Mouse (Mus musculus) limb, embryonic 11.5 days (tissue): ENCODE measurements around the gene Gm4969. TPM values are rescaled to one million over a fixed set of nuclear protein-coding genes. Genes with fewer than 3 reads are reported as not detected.

Experiments used
- ATAC-seq: fragments of 200-750 bp; cut with Nextera tagmentation; 2 replicates; pipeline ENCODE4 v1.8.0; 2017; ENCODE audit warnings: low read depth; ENCODE audit not compliant: insufficient number of reproducible peaks, low FRiP score, low TSS enrichment
- DNase-seq: peaks from one replicate; pipeline ENCODE4 v3.0.0-alpha.2; 2015; ENCODE audit warnings: low spot score
- H3K27ac ChIP-seq: fragments of 300-500 bp; sonication (generic); replicated peaks from 2 replicates; pipeline ENCODE4 v1.5.1; 2014; ENCODE audit warnings: low read depth, mild to moderate bottlenecking, low read length
- H3K27me3 ChIP-seq: fragments of 300-500 bp; sonication (generic); 2 replicates; pipeline ENCODE4 v1.6.1; 2014; ENCODE audit warnings: mild to moderate bottlenecking, low read length, mixed read lengths; ENCODE audit not compliant: control insufficient read depth, insufficient read depth
- H3K36me3 ChIP-seq: fragments of 300-500 bp; sonication (generic); 2 replicates; pipeline ENCODE4 v1.6.1; 2014; ENCODE audit warnings: mild to moderate bottlenecking, low read length, moderate library complexity, mixed read lengths; ENCODE audit not compliant: control insufficient read depth, insufficient read depth
- H3K4me1 ChIP-seq: fragments of 300-500 bp; sonication (generic); 2 replicates; pipeline ENCODE4 v1.6.1; 2014; ENCODE audit warnings: low read length, mixed read lengths; ENCODE audit not compliant: control insufficient read depth, insufficient read depth
- H3K4me2 ChIP-seq: fragments of 300-500 bp; sonication (generic); 2 replicates; pipeline ENCODE4 v1.6.1; 2014; ENCODE audit warnings: low read depth, mild to moderate bottlenecking, moderate library complexity; ENCODE audit not compliant: severe bottlenecking
- H3K4me3 ChIP-seq: fragments of 300-500 bp; sonication (generic); 2 replicates; pipeline ENCODE4 v1.5.1; 2014; ENCODE audit warnings: low read depth, low read length
- H3K9ac ChIP-seq: fragments of 300-500 bp; sonication (generic); 2 replicates; pipeline ENCODE4 v1.6.1; 2014; ENCODE audit warnings: mild to moderate bottlenecking, low read length
- H3K9me3 ChIP-seq: fragments of 300-500 bp; sonication (generic); 2 replicates; pipeline ENCODE4 v1.6.1; 2016; ENCODE audit warnings: low read length; ENCODE audit not compliant: control insufficient read depth
- WGBS: fragments of 180-500 bp; shearing (Covaris S2); extraction: QIAGEN DNeasy Blood & Tissue Kit; methylation state at CpG from one replicate; pipeline ENCODE4 v1.1.7; 2014; 5-methylcytosine and 5-hydroxymethylcytosine counted together
- polyA plus RNA-seq: library from polyadenylated mRNA; unstranded; fragments of >200 nt; fragmentation: Nextera tagmentation; extraction: Ambion mirVana; gene quantifications from 2 replicates; pipeline ENCODE4 v1.2.1, GENCODE M21; 2014

Gm4969 gene
- polyA plus RNA-seq, 1 experiment from 2014 or later = 2.0 TPM

GRCm38 (mm10) chr7:19086760-19087159 lies 31.4 kb downstream of the Gm4969 start:
- H3K4me3 ChIP-seq = no peak overlapping the region
- H3K27ac ChIP-seq = no peak overlapping the region
- no peaks in the 10 kb centered on the region for H3K9me3 ChIP-seq
- ATAC-seq (no peak), DNase-seq (no peak)
- H3K27me3 ChIP-seq = no peaks in the 10 kb centered on the region
- no peak overlapping the region for H3K4me2 ChIP-seq
- H3K9ac ChIP-seq = no peak overlapping the region
- peaks cover 21% of the 10 kb centered on the region for H3K4me1 ChIP-seq
- H3K36me3 ChIP-seq = peaks cover 18% of the 10 kb centered on the region
- WGBS = 59% methylated on average over 18 of the region's 18 CpGs

- WGBS = 6% methylated on average over 14 of the region's 14 CpGs
- H3K9ac ChIP-seq = no peak overlapping the region
- no peak overlapping the region for H3K4me3 ChIP-seq
- no peaks in the 10 kb centered on the region for H3K9me3 ChIP-seq
- no peaks in the 10 kb centered on the region for H3K27me3 ChIP-seq
- ATAC-seq (no peak), DNase-seq (peak; percentile 64)
- peaks cover 21% of the 10 kb centered on the region for H3K4me1 ChIP-seq
- peaks cover 25% of the 10 kb centered on the region for H3K36me3 ChIP-seq
- H3K27ac ChIP-seq = no peak overlapping the region
- H3K4me2 ChIP-seq = no peak overlapping the region; the same call in 1 of the 2 replicates
These were observed 32.1 kb downstream of the Gm4969 start for GRCm38 (mm10) chr7:19086042-19086441.

GRCm38 (mm10) chr7:19085495-19085894 lies 32.7 kb downstream of the Gm4969 start:
- Histone ChIP-seq H3K4me3 (no peak overlapping the region), H3K27ac (no peak overlapping the region), H3K27me3 (no peaks in the 10 kb centered on the region), H3K9ac (no peak overlapping the region), H3K9me3 (no peaks in the 10 kb centered on the region), H3K36me3 (peaks cover 27% of the 10 kb centered on the region), H3K4me1 (peaks cover 21% of the 10 kb centered on the region), H3K4me2 (no peak overlapping the region; the same call in 1 of the 2 replicates)
- DNase-seq = no peak
- WGBS = 4% methylated on average over 6 of the region's 6 CpGs
- no peak for ATAC-seq

- Histone ChIP-seq H3K27ac (no peak overlapping the region), H3K4me1 (peaks cover 21% of the 10 kb centered on the region), H3K4me2 (no peak overlapping the region; the same call in 1 of the 2 replicates), H3K9ac (no peak overlapping the region), H3K9me3 (no peaks in the 10 kb centered on the region), H3K27me3 (no peaks in the 10 kb centered on the region), H3K36me3 (peaks cover 30% of the 10 kb centered on the region), H3K4me3 (no peak overlapping the region)
- ATAC-seq (no peak), DNase-seq (no peak)
- 22% methylated on average over 9 of the region's 9 CpGs for WGBS
These were observed 33.2 kb downstream of the Gm4969 start for GRCm38 (mm10) chr7:19084921-19085473.

GRCm38 (mm10) chr7:19084277-19084771 lies 33.8 kb downstream of the Gm4969 start:
- ATAC-seq (no peak), DNase-seq (no peak)
- Histone ChIP-seq H3K4me3 (no peak overlapping the region), H3K27me3 (no peaks in the 10 kb centered on the region), H3K4me1 (peaks cover 21% of the 10 kb centered on the region), H3K9ac (no peak overlapping the region; the same call in 1 of the 2 replicates), H3K4me2 (0 out of 2 replicates have a peak overlapping the region, but pooled peaks have one; percentile 16), H3K36me3 (peaks cover 35% of the 10 kb centered on the region), H3K9me3 (no peaks in the 10 kb centered on the region), H3K27ac (no peak overlapping the region)
- 73% methylated on average over 6 of the region's 6 CpGs for WGBS

- Histone ChIP-seq H3K36me3 (peaks cover 36% of the 10 kb centered on the region), H3K27ac (no peak within 1 kb of the TSS), H3K4me3 (0 out of 2 replicates have a peak within 1 kb of the TSS, but pooled peaks have one; percentile 5), H3K4me2 (peak within 1 kb of the TSS; percentile 16; the same call in 1 of the 2 replicates), H3K4me1 (peaks cover 21% of the 10 kb centered on the region), H3K27me3 (no peaks in the 10 kb centered on the region), H3K9me3 (no peaks in the 10 kb centered on the region), H3K9ac (no peak within 1 kb of the TSS; the same call in 1 of the 2 replicates)
- ATAC-seq = 0 out of 2 replicates have a peak, but pooled peaks have one; percentile 23
- DNase-seq = no peak
- WGBS = 41% methylated on average over 10 of the region's 10 CpGs
These were observed 34.5 kb downstream of the Gm4969 start, which contains the start of gene Dmpk for GRCm38 (mm10) chr7:19083701-19084100. Dmpk (plus strand) TSS chr7:19083849.

GRCm38 (mm10) chr7:19083096-19083495 lies 35.1 kb downstream of the Gm4969 start:
- H3K27me3 ChIP-seq = no peaks in the 10 kb centered on the region
- H3K4me3 ChIP-seq = no peak overlapping the region
- no peak overlapping the region for H3K4me2 ChIP-seq
- no peak overlapping the region for H3K27ac ChIP-seq
- no peak for ATAC-seq
- H3K4me1 ChIP-seq = peaks cover 21% of the 10 kb centered on the region
- H3K9me3 ChIP-seq = no peaks in the 10 kb centered on the region
- H3K9ac ChIP-seq = no peak overlapping the region
- peaks cover 40% of the 10 kb centered on the region for H3K36me3 ChIP-seq
- DNase-seq = no peak
- 63% methylated on average over 6 of the region's 6 CpGs for WGBS

GRCm38 (mm10) chr7:19082171-19082570 lies 36.0 kb downstream of the Gm4969 start:
- 79% methylated on average over 4 of the region's 4 CpGs for WGBS
- Histone ChIP-seq H3K9ac (no peak overlapping the region), H3K4me2 (no peak overlapping the region), H3K27ac (no peak overlapping the region), H3K27me3 (no peaks in the 10 kb centered on the region), H3K36me3 (peaks cover 42% of the 10 kb centered on the region), H3K4me3 (no peak overlapping the region), H3K9me3 (no peaks in the 10 kb centered on the region), H3K4me1 (peaks cover 24% of the 10 kb centered on the region)
- ATAC-seq (no peak), DNase-seq (no peak)
